Mouse (Mus musculus) intestine, embryonic 16.5 days (tissue): ENCODE measurements at regions not wholly inside any gene's neighbourhood (a gene's known extent, or its start where the extent isn't known, plus 50 kb on each side); places are given as distances from the start of the nearest gene placed in this dataset.

Experiments
- ATAC-seq: fragments of 200-750 bp; cut with Nextera tagmentation; 2 replicates; pipeline ENCODE4 v1.8.0; 2017; ENCODE audit warnings: moderate TSS enrichment, moderate library complexity
- H3K27ac ChIP-seq: fragments of 300-500 bp; sonication (generic); 2 replicates; pipeline ENCODE4 v1.5.1; 2014; ENCODE audit warnings: mild to moderate bottlenecking, low read length
- H3K27me3 ChIP-seq: fragments of 300-500 bp; sonication (generic); replicated peaks from 2 replicates; pipeline ENCODE4 v1.6.1; 2014; ENCODE audit warnings: low read length, control low read depth, mixed read lengths; ENCODE audit not compliant: control insufficient read depth, insufficient read depth
- H3K36me3 ChIP-seq: fragments of 300-500 bp; sonication (generic); 2 replicates; pipeline ENCODE4 v1.6.1; 2014; ENCODE audit warnings: low read length, control low read depth; ENCODE audit not compliant: control insufficient read depth, insufficient read depth
- H3K4me1 ChIP-seq: fragments of 300-500 bp; sonication (generic); 2 replicates; pipeline ENCODE4 v1.6.1; 2014; ENCODE audit warnings: low read length, control low read depth, mixed read lengths; ENCODE audit not compliant: control insufficient read depth, insufficient read depth
- H3K4me2 ChIP-seq: fragments of 300-500 bp; sonication (generic); 2 replicates; pipeline ENCODE4 v1.6.1; 2014; ENCODE audit warnings: low read depth, low read length, control low read depth
- H3K4me3 ChIP-seq: fragments of 300-500 bp; sonication (generic); 2 replicates; pipeline ENCODE4 v1.5.1; 2014; ENCODE audit warnings: mild to moderate bottlenecking, low read length
- H3K9ac ChIP-seq: fragments of 300-500 bp; sonication (generic); 2 replicates; pipeline ENCODE4 v1.6.1; 2014; ENCODE audit warnings: low read depth, low read length
- H3K9me3 ChIP-seq: fragments of 300-500 bp; sonication (generic); 2 replicates; pipeline ENCODE4 v1.6.1; 2016; ENCODE audit warnings: low read length, control low read depth; ENCODE audit not compliant: control insufficient read depth
- WGBS: fragments of 180-500 bp; shearing (Covaris S2); extraction: QIAGEN DNeasy Blood & Tissue Kit; methylation state at CpG from one replicate; pipeline ENCODE4 v1.1.7; 2014; 5-methylcytosine and 5-hydroxymethylcytosine counted together

DNA sequence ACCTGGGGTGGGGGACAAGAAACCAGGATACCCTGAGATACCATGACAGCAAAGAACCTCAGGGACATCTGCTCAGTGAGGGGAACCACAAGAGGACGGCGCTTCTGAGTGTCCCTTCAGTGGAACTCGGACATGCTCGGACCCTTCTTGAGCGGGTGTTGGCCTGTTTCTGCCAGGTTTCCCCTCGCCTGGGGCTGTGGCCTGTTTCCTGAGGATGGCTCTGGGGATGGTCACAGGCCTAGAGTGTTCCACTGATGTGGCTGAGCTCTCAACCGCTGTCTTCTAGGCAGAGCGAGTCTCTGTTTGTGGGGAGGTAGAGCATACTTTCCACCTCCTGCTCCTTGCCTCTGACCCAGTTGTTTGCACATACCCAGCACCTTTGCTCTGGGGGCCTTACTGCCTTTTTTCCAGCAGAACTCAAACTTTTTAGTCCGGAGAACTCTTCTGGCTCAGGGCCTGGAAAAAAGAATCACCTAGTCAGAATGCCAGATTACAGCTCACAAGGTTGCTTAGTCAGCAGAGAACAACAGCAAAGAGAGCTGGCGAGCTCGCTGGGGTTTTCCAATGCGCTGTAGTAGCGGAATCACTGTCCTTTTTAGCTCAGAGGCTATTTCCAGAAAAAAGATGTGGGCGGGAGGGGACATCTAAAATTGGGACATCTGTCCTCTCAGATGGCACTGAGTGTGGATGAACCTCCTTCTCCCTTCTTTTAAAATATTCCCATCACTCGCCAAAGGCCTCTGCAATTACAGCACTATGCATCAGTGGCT is 65.3 kb downstream of the Med10 start:
- Histone ChIP-seq H3K9ac (no peak overlapping the region), H3K36me3 (no peaks in the 10 kb centered on the region), H3K4me2 (no peak overlapping the region), H3K27ac (no peak overlapping the region), H3K4me3 (no peak overlapping the region), H3K4me1 (no peaks in the 10 kb centered on the region), H3K9me3 (no peaks in the 10 kb centered on the region), H3K27me3 (no peaks in the 10 kb centered on the region)
- ATAC-seq, result no peak
- WGBS, result 84% methylated on average over 15 of the region's 15 CpGs

DNA sequence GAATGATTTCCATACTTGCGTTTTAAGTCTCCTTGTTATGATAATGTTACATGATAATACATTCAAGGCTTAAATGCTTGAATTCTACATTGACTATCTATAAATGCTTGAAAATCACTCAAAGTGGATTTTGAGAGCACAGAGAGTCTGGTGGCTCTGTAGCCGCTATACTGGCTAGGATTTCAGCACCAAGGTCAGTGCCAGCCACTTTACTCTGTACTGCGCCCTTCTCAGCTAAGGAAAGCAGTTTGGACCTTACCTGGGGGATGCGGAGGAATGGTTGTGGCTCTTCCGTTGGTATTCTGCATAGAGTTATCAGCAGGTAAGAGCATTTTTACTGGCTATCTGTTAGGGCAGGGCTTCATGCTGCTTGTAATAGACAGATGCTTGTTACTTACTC is 94.3 kb downstream of the Med10 start:
- ATAC-seq, result no peak
- Histone ChIP-seq H3K27me3 (no peaks in the 10 kb centered on the region), H3K36me3 (no peaks in the 10 kb centered on the region)

DNA sequence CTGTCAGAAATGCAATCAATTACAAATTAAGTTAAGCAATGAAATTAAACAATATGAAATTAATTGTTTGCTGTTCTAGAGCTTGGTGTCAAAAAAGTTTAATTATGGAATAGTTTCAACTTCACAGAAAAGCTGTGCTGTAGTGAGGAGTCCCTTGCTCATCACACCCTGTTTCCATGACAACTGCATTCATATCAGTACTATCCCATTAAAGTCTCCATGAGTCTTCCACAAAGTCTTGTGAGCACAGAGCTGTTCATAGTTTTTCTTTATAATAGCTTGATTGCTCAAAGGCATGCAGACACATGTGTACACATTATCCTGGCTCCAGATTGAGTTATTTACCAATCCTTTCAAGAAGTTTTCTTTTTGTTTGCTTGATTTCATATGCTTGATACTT is 98.9 kb downstream of the Med10 start:
- Histone ChIP-seq H3K9ac (no peak overlapping the region), H3K4me1 (no peaks in the 10 kb centered on the region), H3K4me3 (no peak overlapping the region), H3K4me2 (no peak overlapping the region), H3K9me3 (no peaks in the 10 kb centered on the region), H3K27me3 (no peaks in the 10 kb centered on the region), H3K27ac (no peak overlapping the region), H3K36me3 (no peaks in the 10 kb centered on the region)
- ATAC-seq, result no peak

More for the DNA sequence above, 94.3 kb downstream of the Med10 start:
- Histone ChIP-seq H3K27ac (no peak overlapping the region), H3K9me3 (no peaks in the 10 kb centered on the region), H3K4me2 (no peak overlapping the region), H3K4me1 (no peaks in the 10 kb centered on the region), H3K4me3 (no peak overlapping the region), H3K9ac (no peak overlapping the region)
- WGBS, result 15% methylated on average over 5 of the region's 5 CpGs

DNA sequence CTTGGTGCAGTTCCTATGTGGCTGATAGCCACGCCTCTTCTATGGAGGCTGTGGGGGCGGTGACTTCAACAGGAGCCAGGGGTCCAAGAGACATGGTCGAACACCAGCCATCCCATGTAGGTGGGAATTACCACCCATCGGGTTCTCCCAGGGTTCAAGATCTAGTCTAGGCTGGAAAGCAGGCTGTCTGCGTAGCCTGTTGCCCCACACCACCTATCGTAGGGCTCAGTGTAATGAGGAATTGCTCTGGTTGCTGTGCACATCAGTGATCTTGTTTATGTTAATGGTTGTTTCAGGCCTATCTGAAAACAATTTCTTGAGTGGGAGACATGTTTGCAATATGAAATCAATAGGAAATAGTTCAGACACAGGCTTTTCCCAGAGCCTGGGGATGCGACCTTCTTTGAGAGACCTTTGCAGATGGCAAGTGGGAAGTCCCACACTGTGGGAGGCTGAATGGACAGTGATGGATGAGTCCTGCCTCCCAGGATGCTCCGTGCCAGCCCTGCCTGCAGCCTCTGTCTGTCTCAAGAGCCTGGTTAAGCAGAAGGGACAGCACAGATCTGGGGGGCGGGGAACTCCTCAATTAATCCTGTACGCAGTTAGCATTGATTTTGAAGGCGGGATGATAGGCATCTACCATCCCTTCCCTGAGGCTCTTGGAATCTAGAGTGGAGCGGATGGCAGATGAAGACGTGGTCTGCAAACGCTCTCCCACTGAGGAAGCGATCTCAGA is 104.8 kb downstream of the Med10 start:
- Histone ChIP-seq H3K9me3 (no peaks in the 10 kb centered on the region), H3K27ac (no peak overlapping the region), H3K4me3 (no peak overlapping the region), H3K4me1 (no peaks in the 10 kb centered on the region), H3K27me3 (no peaks in the 10 kb centered on the region), H3K4me2 (no peak overlapping the region), H3K9ac (no peak overlapping the region), H3K36me3 (no peaks in the 10 kb centered on the region)
- no peak for ATAC-seq
- 59% methylated on average over 15 of the region's 15 CpGs for WGBS

DNA sequence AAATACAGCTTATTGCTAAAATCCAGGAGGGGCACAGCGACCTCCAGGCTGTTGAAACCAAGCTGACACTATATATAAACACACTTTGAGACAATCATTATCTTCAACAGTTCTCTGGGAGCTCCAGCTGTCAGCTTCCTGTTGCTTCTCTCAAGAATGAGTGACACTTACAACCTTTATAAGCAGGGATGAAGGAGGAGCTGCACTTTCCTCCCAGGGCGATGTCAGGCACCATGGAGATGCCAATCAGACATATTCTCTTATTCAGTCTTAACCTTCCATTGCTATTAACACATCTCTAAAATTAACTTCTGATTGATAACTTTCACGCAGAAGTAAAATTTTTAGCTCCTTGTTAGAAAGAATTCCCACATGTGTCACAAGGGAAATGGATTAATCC is 113.6 kb downstream of the Med10 start:
- 69% methylated on average over 3 of the region's 3 CpGs for WGBS
- H3K36me3 ChIP-seq, result no peaks in the 10 kb centered on the region
- H3K4me2 ChIP-seq, result no peak overlapping the region
- no peaks in the 10 kb centered on the region for H3K4me1 ChIP-seq
- no peaks in the 10 kb centered on the region for H3K9me3 ChIP-seq
- H3K4me3 ChIP-seq, result no peak overlapping the region
- no peaks in the 10 kb centered on the region for H3K27me3 ChIP-seq
- ATAC-seq, result no peak
- H3K27ac ChIP-seq, result no peak overlapping the region
- no peak overlapping the region for H3K9ac ChIP-seq

DNA sequence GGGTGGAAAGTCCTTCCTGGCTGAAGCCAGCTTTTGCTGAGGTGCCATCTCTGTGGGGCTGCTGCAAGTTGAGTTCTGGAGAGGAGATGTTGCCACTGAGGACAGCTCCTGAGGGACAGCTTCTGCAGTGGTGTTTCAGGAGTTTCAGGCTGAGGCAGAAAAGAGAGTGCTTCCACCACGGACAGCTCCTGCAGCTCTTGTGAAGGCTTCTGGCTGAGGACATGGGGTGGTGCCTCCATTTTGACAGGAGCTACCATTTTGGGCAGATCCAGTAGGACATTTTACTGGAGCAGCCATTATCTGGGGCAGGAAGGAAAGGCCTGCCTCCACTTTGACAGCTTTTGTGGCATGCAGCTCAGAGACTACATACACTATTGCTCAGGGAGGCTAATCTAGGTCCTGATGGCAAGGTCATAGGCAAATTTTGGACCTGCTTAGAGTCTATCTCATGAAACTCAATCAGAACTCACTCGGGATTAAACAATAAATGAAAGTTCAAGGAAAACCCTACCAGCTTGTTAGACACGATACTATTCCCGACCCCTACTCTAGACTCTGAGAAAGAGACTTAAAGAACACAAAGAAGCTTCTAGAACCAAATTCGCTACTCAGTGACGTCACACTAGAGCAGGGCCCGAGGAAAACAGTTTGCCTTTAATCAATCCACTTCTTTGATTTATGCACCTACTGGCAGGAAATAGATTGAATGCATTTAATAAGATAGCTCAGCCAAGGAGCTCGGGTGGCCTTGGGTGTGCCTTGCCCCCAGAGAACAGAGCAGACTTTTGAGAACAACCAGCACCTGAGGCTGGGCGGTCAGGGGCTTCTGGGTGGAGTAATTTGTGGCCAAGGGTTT is 130.7 kb downstream of the Med10 start:
- H3K36me3 ChIP-seq, result no peaks in the 10 kb centered on the region
- WGBS, result 71% methylated on average over 9 of the region's 9 CpGs
- no peak overlapping the region for H3K4me3 ChIP-seq
- no peaks in the 10 kb centered on the region for H3K4me1 ChIP-seq
- H3K4me2 ChIP-seq, result no peak overlapping the region
- H3K27ac ChIP-seq, result no peak overlapping the region
- H3K9me3 ChIP-seq, result no peaks in the 10 kb centered on the region
- H3K27me3 ChIP-seq, result no peaks in the 10 kb centered on the region
- H3K9ac ChIP-seq, result no peak overlapping the region
- ATAC-seq, result no peak

DNA sequence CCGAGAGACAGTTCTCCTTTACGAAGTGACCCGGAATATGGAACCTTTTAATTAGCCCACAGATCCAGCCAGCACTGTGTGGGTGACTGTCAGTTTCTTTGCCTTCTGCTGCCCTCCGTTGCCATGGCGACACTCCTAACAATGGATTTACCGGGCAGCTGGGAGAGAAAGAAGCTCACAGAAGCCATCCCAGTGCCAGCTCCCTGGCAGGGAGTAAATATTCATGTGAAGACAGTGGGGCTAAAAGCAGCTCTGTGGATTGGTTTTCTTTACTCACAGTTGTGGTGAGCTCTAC is 131.3 kb downstream of the Med10 start:
- H3K4me1 ChIP-seq, result no peaks in the 10 kb centered on the region
- no peaks in the 10 kb centered on the region for H3K27me3 ChIP-seq
- H3K27ac ChIP-seq, result no peak overlapping the region
- no peaks in the 10 kb centered on the region for H3K9me3 ChIP-seq
- 64% methylated on average over 6 of the region's 6 CpGs for WGBS
- no peak overlapping the region for H3K4me3 ChIP-seq
- no peak for ATAC-seq
- H3K9ac ChIP-seq, result no peak overlapping the region
- H3K4me2 ChIP-seq, result no peak overlapping the region
- no peaks in the 10 kb centered on the region for H3K36me3 ChIP-seq

DNA sequence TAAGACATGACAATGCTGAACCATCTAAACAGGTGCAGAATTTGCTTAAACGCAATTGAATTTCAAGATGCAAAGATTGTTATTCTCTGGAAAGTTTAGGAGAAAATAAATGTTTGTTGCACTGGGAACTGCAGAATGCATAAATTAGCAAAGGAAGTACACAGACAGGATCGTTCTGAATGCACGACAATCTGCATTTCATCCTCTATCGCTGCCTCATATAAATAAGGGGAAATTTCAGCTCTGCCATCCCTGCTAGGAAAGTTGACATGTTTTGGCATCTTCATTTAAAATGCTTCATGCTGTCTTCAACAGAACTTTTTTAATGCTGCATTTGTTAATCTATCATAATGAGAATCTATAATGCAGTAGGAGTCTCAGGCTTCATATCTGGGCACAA is 137.6 kb downstream of the Med10 start:
- WGBS, result 82% methylated on average over 4 of the region's 4 CpGs
- no peaks in the 10 kb centered on the region for H3K27me3 ChIP-seq
- no peaks in the 10 kb centered on the region for H3K36me3 ChIP-seq
- H3K4me3 ChIP-seq, result no peak overlapping the region
- H3K9ac ChIP-seq, result no peak overlapping the region
- H3K9me3 ChIP-seq, result no peaks in the 10 kb centered on the region
- no peak overlapping the region for H3K27ac ChIP-seq
- ATAC-seq, result no peak
- no peaks in the 10 kb centered on the region for H3K4me1 ChIP-seq
- H3K4me2 ChIP-seq, result no peak overlapping the region

DNA sequence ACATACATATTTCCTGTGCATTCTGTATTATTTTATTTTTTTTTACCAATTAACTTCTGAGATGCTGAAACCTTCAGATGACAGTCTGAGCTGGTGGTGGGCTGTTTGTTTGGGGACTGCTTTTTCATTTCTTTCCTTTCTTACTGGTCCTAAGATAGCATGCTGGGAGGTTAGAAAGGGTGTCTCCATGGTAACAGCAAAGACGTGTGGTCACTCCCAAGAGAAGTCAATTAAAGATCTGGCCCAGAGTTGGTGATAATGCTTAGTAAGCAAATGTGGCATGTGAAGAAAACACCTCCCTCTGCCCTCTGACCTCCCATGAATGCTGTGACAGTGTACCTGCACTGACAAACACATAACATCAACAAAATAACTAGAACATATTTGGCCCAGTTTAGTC is 142.5 kb downstream of the Med10 start:
- Histone ChIP-seq H3K27me3 (no peaks in the 10 kb centered on the region), H3K9ac (no peak overlapping the region), H3K4me1 (no peaks in the 10 kb centered on the region), H3K4me3 (no peak overlapping the region), H3K9me3 (no peaks in the 10 kb centered on the region), H3K4me2 (no peak overlapping the region), H3K27ac (no peak overlapping the region), H3K36me3 (no peaks in the 10 kb centered on the region)
- 17% methylated on average over 1 of the region's 1 CpGs for WGBS
- no peak for ATAC-seq
